Mouse (Mus musculus) stomach, embryonic 16.5 days (tissue): ENCODE data around the gene Tomm20. TPM values are rescaled to one million over a fixed set of nuclear protein-coding genes. Genes with fewer than 3 reads are reported as not detected.

Experiments
- ATAC-seq: fragments of 200-750 bp; cut with Nextera tagmentation; 2 replicates; pipeline ENCODE4 v1.8.0; 2017; ENCODE audit warnings: moderate number of reproducible peaks, moderate TSS enrichment; ENCODE audit not compliant: insufficient read depth, low FRiP score
- H3K27ac ChIP-seq: fragments of 300-500 bp; sonication (generic); 2 replicates; pipeline ENCODE4 v1.5.1; 2014; ENCODE audit warnings: low read length
- H3K27me3 ChIP-seq: fragments of 300-500 bp; sonication (generic); 2 replicates; pipeline ENCODE4 v1.6.1; 2014; ENCODE audit warnings: low read length, control low read depth, mixed read lengths; ENCODE audit not compliant: control insufficient read depth, insufficient read depth
- H3K36me3 ChIP-seq: fragments of 300-500 bp; sonication (generic); 2 replicates; pipeline ENCODE4 v1.6.1; 2014; ENCODE audit warnings: low read length; ENCODE audit not compliant: control insufficient read depth, insufficient read depth
- H3K4me1 ChIP-seq: fragments of 300-500 bp; sonication (generic); 2 replicates; pipeline ENCODE4 v1.6.1; 2014; ENCODE audit warnings: low read length, control low read depth, mixed read lengths; ENCODE audit not compliant: control insufficient read depth, insufficient read depth
- H3K4me2 ChIP-seq: fragments of 300-500 bp; sonication (generic); 2 replicates; pipeline ENCODE4 v1.6.1; 2014; ENCODE audit warnings: low read depth, low read length, mixed read lengths
- H3K4me3 ChIP-seq: fragments of 300-500 bp; sonication (generic); replicated peaks from 2 replicates; pipeline ENCODE4 v1.5.1; 2014; ENCODE audit warnings: mild to moderate bottlenecking, low read length
- H3K9ac ChIP-seq: fragments of 300-500 bp; sonication (generic); 2 replicates; pipeline ENCODE4 v1.6.1; 2014; ENCODE audit warnings: low read length
- H3K9me3 ChIP-seq: fragments of 300-500 bp; sonication (generic); replicated peaks from 2 replicates; pipeline ENCODE4 v1.6.1; 2016; ENCODE audit warnings: low read length, control low read depth; ENCODE audit not compliant: control insufficient read depth
- WGBS: fragments of 180-500 bp; shearing (Covaris S2); extraction: QIAGEN DNeasy Blood & Tissue Kit; methylation state at CpG from one replicate; pipeline ENCODE4 v1.1.7; 2014; 5-methylcytosine and 5-hydroxymethylcytosine counted together
- polyA plus RNA-seq: library from polyadenylated mRNA; unstranded; fragments of >200 nt; fragmentation: Nextera tagmentation; extraction: Ambion mirVana; gene quantifications from 2 replicates; pipeline ENCODE4 v1.2.1, GENCODE M21; 2015

The Tomm20 gene
- polyA plus RNA-seq, 1 experiment from 2014 or later = 206 TPM

DNA sequence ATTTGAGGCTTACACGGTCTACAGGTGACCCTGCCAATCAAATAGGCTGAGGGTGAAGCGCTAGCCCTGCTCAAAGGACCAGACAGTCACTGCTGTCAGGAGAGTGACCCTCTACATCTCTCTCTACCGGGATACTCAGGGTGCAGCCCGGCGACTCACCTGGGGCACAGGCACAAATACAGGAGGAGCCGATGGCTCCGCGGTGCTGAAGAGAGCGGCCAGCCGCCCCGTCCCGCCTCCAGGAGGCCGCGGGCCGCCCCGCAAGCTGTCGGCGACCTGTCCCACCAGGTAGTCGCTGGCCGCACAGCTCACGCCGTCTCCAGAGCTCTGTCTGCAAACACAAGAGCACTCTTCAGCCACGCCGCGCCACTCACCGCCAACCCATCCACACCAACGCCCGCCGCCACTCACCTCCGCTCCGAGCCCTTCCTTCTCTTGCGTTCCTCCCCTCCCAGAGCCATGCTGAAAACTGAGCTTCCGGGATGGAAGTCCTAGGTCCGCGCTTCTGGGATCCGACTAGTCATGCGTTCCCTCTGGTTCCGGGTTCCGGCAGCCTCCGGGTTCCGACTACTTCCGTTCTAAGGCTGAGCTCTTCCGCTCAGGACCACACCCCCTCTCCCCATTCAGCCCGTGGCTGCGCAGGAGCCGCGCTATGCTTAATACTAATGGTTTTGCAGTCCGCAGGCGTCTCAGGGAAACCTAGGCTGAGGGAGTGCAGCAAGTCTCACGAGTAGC, 25.1 kb upstream of the Tomm20 start, which contains the start of gene Rbm34:
TSS of gene Rbm34 (minus strand) at position 493 of the 735 bp plus-strand sequence.
- under 1% methylated on average over 48 of the region's 50 CpGs for WGBS
- H3K4me2 ChIP-seq = peak within 1 kb of the TSS; percentile 88
- H3K27ac ChIP-seq = peak within 1 kb of the TSS; percentile 87
- 0 out of 2 replicates have a peak, but pooled peaks cover 6% of the 10 kb centered on the region for H3K36me3 ChIP-seq
- no peaks in the 10 kb centered on the region for H3K9me3 ChIP-seq
- ATAC-seq = peak; percentile 97
- H3K4me1 ChIP-seq = peaks cover 4% of the 10 kb centered on the region; the same call in 1 of the 2 replicates
- no peaks in the 10 kb centered on the region for H3K27me3 ChIP-seq
- peak within 1 kb of the TSS; percentile 85 for H3K9ac ChIP-seq
- peak within 1 kb of the TSS; percentile 80 for H3K4me3 ChIP-seq

DNA sequence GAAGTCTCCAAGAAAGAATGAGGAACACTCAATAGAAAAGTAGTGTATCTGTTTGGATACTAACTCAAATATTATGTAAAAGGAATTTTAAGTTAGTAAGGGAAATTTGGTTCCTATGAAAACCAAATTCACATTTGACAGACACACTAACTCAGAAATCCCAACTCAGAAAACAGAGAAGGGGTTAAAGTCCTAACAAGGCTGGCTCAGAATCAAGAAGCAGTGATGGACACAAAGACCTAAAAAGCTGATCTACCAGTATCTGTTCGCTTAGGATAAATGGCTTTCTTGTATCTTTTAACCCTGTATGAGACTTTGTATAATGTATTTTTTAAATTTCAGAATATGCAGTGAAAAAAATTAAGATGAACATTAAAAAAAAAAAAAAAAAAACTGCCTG, 23.9 kb upstream of the Tomm20 start:
- WGBS = 84% methylated on average over 1 of the region's 1 CpGs
- ATAC-seq = no peak

DNA sequence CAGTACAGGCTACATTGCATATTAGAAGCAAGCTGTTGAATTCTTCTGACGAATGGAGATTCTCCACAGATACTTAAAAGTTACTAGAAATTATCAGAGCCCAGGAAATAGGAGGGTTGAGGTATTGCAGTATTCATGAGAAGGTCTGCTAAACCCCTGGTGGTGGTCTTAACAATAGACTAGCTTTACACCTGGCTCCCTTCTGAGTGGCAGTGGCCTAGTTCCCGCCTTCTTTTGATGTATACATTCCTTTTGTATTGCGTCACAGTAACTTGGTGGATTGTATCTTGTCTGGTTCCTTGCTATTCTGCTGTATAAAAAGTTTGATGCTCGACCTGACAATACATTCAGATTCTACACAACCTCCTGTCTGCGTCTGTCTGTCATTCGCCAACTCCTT, 22.5 kb upstream of the Tomm20 start:
- no peak for ATAC-seq
- no peak overlapping the region for H3K27ac ChIP-seq
- H3K27me3 ChIP-seq = no peaks in the 10 kb centered on the region
- no peak overlapping the region for H3K9ac ChIP-seq
- peaks cover 4% of the 10 kb centered on the region; the same call in 1 of the 2 replicates for H3K4me1 ChIP-seq
- WGBS = 92% methylated on average over 6 of the region's 6 CpGs
- H3K9me3 ChIP-seq = no peaks in the 10 kb centered on the region
- no peak overlapping the region for H3K4me2 ChIP-seq
- 0 out of 2 replicates have a peak, but pooled peaks cover 6% of the 10 kb centered on the region for H3K36me3 ChIP-seq
- H3K4me3 ChIP-seq = no peak overlapping the region

More for the DNA sequence above, 23.9 kb upstream of the Tomm20 start:
- H3K27me3 ChIP-seq = no peaks in the 10 kb centered on the region
- no peak overlapping the region for H3K4me3 ChIP-seq
- H3K4me1 ChIP-seq = peaks cover 4% of the 10 kb centered on the region; the same call in 1 of the 2 replicates
- H3K36me3 ChIP-seq = 0 out of 2 replicates have a peak, but pooled peaks cover 6% of the 10 kb centered on the region
- no peaks in the 10 kb centered on the region for H3K9me3 ChIP-seq
- H3K9ac ChIP-seq = no peak overlapping the region
- H3K27ac ChIP-seq = no peak overlapping the region
- H3K4me2 ChIP-seq = no peak overlapping the region

DNA sequence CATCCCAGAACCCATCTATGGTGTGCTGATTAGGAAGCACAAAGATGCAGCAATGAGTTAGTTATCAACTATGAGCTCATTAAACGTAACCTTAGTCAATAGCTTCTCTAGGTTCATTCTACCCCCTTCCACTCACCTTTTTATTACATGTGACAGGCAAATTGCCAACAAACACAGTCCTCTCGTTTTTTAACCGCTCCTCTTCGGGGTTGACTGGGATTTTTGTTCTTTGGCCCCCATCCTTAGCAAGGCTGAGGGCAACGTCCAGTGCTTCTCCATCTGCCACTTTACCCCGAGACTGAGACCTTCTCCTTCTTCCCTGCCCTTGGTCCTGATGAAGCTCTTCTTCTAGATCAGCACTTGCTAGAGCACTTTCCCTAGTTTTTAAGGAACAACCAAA, 19.6 kb upstream of the Tomm20 start:
- Histone ChIP-seq H3K4me3 (no peak overlapping the region), H3K4me1 (peaks cover 3% of the 10 kb centered on the region; the same call in 1 of the 2 replicates), H3K4me2 (no peak overlapping the region), H3K27ac (no peak overlapping the region), H3K9ac (no peak overlapping the region), H3K36me3 (0 out of 2 replicates have a peak, but pooled peaks cover 10% of the 10 kb centered on the region), H3K9me3 (no peaks in the 10 kb centered on the region), H3K27me3 (no peaks in the 10 kb centered on the region)
- ATAC-seq = no peak
- 76% methylated on average over 6 of the region's 6 CpGs for WGBS

DNA sequence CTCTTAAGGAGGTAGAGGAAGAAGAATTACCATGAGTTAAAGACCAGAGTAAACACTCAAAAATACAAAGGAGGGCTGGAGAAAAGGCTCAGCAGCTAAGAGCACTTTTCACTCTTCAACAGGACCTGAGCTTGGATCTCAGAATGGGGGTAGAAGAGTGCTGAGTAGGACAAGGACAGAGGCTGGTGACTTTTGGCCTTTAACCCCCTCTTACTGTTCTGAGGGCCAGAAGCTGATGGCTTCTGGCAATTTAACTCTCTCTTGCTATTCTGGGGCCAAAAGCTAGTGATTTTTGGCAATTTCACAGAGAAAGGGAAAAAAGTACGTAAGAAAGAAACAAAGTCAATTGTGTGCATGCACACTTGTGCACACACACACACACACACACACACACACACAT, 17.2 kb upstream of the Tomm20 start:
- ATAC-seq = no peak
- no peaks in the 10 kb centered on the region for H3K4me1 ChIP-seq
- 83% methylated on average over 1 of the region's 1 CpGs for WGBS
- no peak overlapping the region for H3K27ac ChIP-seq
- H3K36me3 ChIP-seq = peaks cover 6% of the 10 kb centered on the region; the same call in 1 of the 2 replicates
- H3K9ac ChIP-seq = no peak overlapping the region
- H3K27me3 ChIP-seq = no peaks in the 10 kb centered on the region
- no peaks in the 10 kb centered on the region for H3K9me3 ChIP-seq
- H3K4me3 ChIP-seq = no peak overlapping the region
- no peak overlapping the region for H3K4me2 ChIP-seq

DNA sequence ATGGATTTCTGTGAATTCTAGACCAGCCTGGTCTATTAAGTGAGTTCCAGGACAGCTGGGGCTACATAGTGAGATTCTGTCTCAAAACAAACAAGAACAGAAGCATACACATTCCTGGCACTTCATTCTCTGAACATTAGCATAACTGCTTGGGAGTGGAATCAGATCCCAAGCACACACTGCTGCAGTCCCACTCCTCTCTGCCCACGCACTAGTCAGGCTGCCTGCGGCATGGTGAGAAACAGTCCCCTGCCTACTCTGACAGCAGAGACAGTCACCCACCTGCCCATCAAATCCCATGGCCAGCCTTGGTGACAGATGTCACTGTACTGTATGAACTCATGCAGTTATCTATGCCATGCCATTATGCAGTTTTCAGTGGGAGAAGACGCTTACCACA, 15.9 kb upstream of the Tomm20 start:
- WGBS = 93% methylated on average over 3 of the region's 3 CpGs
- Histone ChIP-seq H3K4me1 (no peaks in the 10 kb centered on the region), H3K4me2 (no peak overlapping the region), H3K9me3 (no peaks in the 10 kb centered on the region), H3K9ac (no peak overlapping the region), H3K27me3 (no peaks in the 10 kb centered on the region), H3K36me3 (peaks cover 7% of the 10 kb centered on the region; the same call in 1 of the 2 replicates), H3K4me3 (no peak overlapping the region), H3K27ac (no peak overlapping the region)
- ATAC-seq = no peak

DNA sequence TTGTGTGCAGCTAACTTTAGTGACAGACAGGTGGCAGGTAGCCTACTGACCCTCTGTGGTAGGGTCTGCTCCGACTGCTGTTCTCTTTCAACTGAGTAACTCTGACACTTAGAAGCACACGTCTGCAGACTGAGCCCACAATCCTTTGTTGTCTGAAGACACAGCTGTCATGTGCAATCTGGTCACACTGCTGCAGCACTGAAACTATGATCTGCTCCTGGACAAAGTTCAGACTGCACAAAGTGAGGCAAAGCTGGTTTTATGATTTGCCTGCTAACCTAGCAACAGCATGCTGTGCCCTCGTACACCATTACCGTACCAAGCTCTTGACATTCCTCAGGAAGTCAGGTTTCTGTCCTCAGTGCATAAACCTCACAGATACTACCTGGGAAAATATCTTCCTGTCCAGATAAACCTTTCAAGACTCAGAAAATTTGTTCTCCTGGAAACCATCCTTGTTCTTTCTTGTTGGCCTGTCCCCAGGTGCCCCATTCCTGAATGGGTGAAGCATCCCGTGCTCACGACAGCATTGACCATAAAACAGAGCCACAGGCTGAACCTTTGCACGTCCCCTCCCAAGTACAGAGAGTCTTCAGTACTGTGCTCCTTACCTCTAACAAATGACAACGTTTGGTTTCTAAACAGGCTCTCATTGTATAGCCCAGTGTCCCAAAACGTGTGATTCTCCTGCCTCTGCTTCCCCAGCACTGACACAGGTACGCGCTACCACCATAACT, 6.4 kb upstream of the Tomm20 start:
- Histone ChIP-seq H3K9ac (no peak overlapping the region), H3K4me3 (no peak overlapping the region), H3K4me1 (no peaks in the 10 kb centered on the region), H3K4me2 (no peak overlapping the region), H3K36me3 (peaks cover 5% of the 10 kb centered on the region; the same call in 1 of the 2 replicates), H3K9me3 (no peaks in the 10 kb centered on the region), H3K27ac (no peak overlapping the region), H3K27me3 (no peaks in the 10 kb centered on the region)
- WGBS = 85% methylated on average over 11 of the region's 11 CpGs
- no peak for ATAC-seq

DNA sequence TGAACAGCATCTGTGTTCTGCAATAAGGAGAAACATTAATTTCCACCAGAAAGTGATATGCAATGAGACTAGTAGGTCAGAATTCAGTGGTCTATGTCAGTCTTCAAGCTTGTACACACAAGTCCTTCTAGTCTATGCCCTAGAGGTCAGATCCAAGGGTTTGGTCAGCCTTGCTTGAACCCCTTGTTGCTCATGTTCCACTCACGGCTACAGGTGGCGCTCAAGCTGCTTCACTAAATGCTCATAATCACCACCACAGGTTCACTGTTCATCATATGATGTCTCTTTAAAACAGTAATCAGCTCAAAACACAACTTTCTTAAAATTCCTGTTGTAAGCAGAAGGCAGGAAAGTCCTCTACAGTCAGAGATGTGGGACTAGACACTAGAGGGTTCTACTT, 3.9 kb upstream of the Tomm20 start:
- Histone ChIP-seq H3K4me3 (no peak overlapping the region), H3K27ac (no peak overlapping the region), H3K36me3 (peaks cover 5% of the 10 kb centered on the region; the same call in 1 of the 2 replicates), H3K4me1 (no peaks in the 10 kb centered on the region), H3K9me3 (no peaks in the 10 kb centered on the region), H3K4me2 (no peak overlapping the region), H3K9ac (no peak overlapping the region), H3K27me3 (no peaks in the 10 kb centered on the region)
- 67% methylated on average over 2 of the region's 2 CpGs for WGBS
- ATAC-seq = no peak

DNA sequence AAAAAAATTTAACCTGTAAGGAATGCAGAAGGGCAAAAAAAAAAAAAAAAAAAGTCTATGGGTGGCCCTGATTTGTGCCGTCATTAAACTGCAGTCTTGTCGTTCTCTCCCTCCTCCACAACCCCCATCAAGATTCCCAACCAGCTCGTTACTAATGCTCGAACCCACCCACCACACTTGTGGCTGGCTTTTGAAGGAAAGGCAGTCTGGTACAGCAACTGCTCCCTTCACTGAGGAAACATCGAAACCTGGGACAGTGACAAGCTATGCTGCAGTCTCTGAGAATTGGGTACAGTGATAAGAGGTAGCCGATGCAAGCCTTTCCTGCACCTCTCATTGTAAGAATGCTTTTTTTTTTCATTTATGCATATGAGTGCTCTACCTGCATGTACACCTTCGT, 800 bp upstream of the Tomm20 start:
- no peak for ATAC-seq
- H3K4me2 ChIP-seq = peak overlapping the region; percentile 81
- no peak overlapping the region for H3K4me3 ChIP-seq
- no peak overlapping the region; the same call in 1 of the 2 replicates for H3K27ac ChIP-seq
- H3K27me3 ChIP-seq = no peaks in the 10 kb centered on the region
- 80% methylated on average over 7 of the region's 7 CpGs for WGBS
- no peak overlapping the region; the same call in 1 of the 2 replicates for H3K9ac ChIP-seq
- H3K4me1 ChIP-seq = peaks cover 16% of the 10 kb centered on the region
- no peaks in the 10 kb centered on the region for H3K36me3 ChIP-seq
- H3K9me3 ChIP-seq = no peaks in the 10 kb centered on the region
